Mouse (Mus musculus) MEL (cell line): ENCODE results near the gene Ctnnbip1. TPM values are rescaled to one million over a fixed set of nuclear protein-coding genes. Genes with fewer than 3 reads are reported as not detected.

Experiments used
- DNase-seq: peaks from one replicate; pipeline ENCODE4 v3.0.0; 2011; ENCODE audit warnings: low read depth, low spot score
- H3K27ac ChIP-seq: 2 replicates; pipeline ENCODE4 v1.5.1; 2012; ENCODE audit warnings: low read depth, mild to moderate bottlenecking, control low read depth, low read length, moderate library complexity; ENCODE audit not compliant: control insufficient read depth
- H3K27me3 ChIP-seq, 2 experiments: fragments of 150-350 bp in 1 of 2; sonication (generic) in 1 of 2; 2 replicates each; pipeline ENCODE4 v1.6.1; 2012; ENCODE audit warnings: low read length in 2 of 2, mild to moderate bottlenecking in 2 of 2, improper control_type of control experiment in 1 of 2, moderate library complexity in 1 of 2; ENCODE audit not compliant: insufficient read depth in 2 of 2, control insufficient read depth in 1 of 2
- H3K36me3 ChIP-seq, 2 experiments: 2 replicates each; pipeline ENCODE4 v1.6.1; 2012 to 2014; ENCODE audit warnings: low read length in 2 of 2, improper control_type of control experiment in 1 of 2, inconsistent platforms in 1 of 2, mild to moderate bottlenecking in 1 of 2; ENCODE audit not compliant: insufficient read depth in 2 of 2, control insufficient read depth in 1 of 2
- H3K4me1 ChIP-seq, 2 experiments: fragments of 150-350 bp in 1 of 2; sonication (generic) in 1 of 2; 2 replicates each; pipeline ENCODE4 v1.6.1; 2012; ENCODE audit warnings: low read length in 2 of 2, improper control_type of control experiment in 1 of 2, mild to moderate bottlenecking in 1 of 2; ENCODE audit not compliant: insufficient read depth in 2 of 2, control insufficient read depth in 1 of 2
- H3K4me3 ChIP-seq, 2 experiments: fragments of 150-350 bp in 1 of 2; sonication (generic) in 1 of 2; 2 replicates each; pipeline ENCODE4 v1.5.1; 2012; ENCODE audit warnings: low read depth in 2 of 2, low read length in 2 of 2, mild to moderate bottlenecking in 2 of 2, moderate library complexity in 2 of 2, control low read depth in 1 of 2, improper control_type of control experiment in 1 of 2; ENCODE audit not compliant: control insufficient read depth in 1 of 2, insufficient read depth in 1 of 2
- H3K79me2 ChIP-seq: 2 replicates; pipeline ENCODE4 v1.6.1; 2012; ENCODE audit warnings: mild to moderate bottlenecking, low read length, moderate library complexity; ENCODE audit not compliant: control insufficient read depth, poor library complexity, insufficient read depth
- H3K9ac ChIP-seq: 2 replicates; pipeline ENCODE4 v1.6.1; 2012; ENCODE audit warnings: low read depth, mild to moderate bottlenecking, control low read depth, low read length, moderate library complexity; ENCODE audit not compliant: control insufficient read depth, poor library complexity, severe bottlenecking
- H3K9me3 ChIP-seq: fragments of 150-350 bp; sonication (generic); replicated peaks from 2 replicates; pipeline ENCODE4 v1.6.1; 2012; ENCODE audit warnings: mild to moderate bottlenecking, low read length, improper control_type of control experiment, moderate library complexity; ENCODE audit not compliant: insufficient read depth
- BHLHE40 ChIP-seq: IDR thresholded peaks from 2 replicates; pipeline ENCODE4 v1.6.1; 2012; ENCODE audit warnings: low read depth, mild to moderate bottlenecking, inconsistent platforms, low read length, improper control_type of control experiment, borderline replicate concordance
- CHD1 ChIP-seq: IDR thresholded peaks from 2 replicates; pipeline ENCODE4 v1.6.1; 2012; ENCODE audit warnings: low read depth, mild to moderate bottlenecking, inconsistent platforms, low read length, improper control_type of control experiment
- CHD2 ChIP-seq: IDR thresholded peaks from 2 replicates; pipeline ENCODE4 v1.6.1; 2011; ENCODE audit warnings: low read length, improper control_type of control experiment
- EP300 ChIP-seq, 2 experiments: IDR thresholded peaks; 2 replicates each; pipeline ENCODE4 v1.6.1; 2011; ENCODE audit warnings: improper control_type of control experiment in 2 of 2, low read length in 2 of 2, low read depth in 1 of 2, mild to moderate bottlenecking in 1 of 2
- JUND ChIP-seq: IDR thresholded peaks from 2 replicates; pipeline ENCODE4 v1.6.1; 2011; ENCODE audit warnings: low read depth, mild to moderate bottlenecking, improper control_type of control experiment, low read length
- MAX ChIP-seq: IDR thresholded peaks from 2 replicates; pipeline ENCODE4 v1.6.1; 2011; ENCODE audit warnings: low read length, improper control_type of control experiment
- MEF2A ChIP-seq: IDR thresholded peaks from 2 replicates; pipeline ENCODE4 v1.6.1; 2014; ENCODE audit warnings: low read depth, mild to moderate bottlenecking, inconsistent platforms, low read length, improper control_type of control experiment; ENCODE audit not compliant: poor library complexity, insufficient replicate concordance, severe bottlenecking; ENCODE audit errors: extremely low read depth
- MXI1 ChIP-seq: IDR thresholded peaks from 2 replicates; pipeline ENCODE4 v1.6.1; 2011; ENCODE audit warnings: mild to moderate bottlenecking, low read depth, low read length, improper control_type of control experiment
- NELFE ChIP-seq: IDR thresholded peaks from 2 replicates; pipeline ENCODE4 v1.6.1; 2011; ENCODE audit warnings: low read depth, low read length, improper control_type of control experiment
- NRF1 ChIP-seq: IDR thresholded peaks from 2 replicates; pipeline ENCODE4 v1.6.1; 2014; ENCODE audit warnings: low read depth, mild to moderate bottlenecking, inconsistent platforms, low read length, improper control_type of control experiment, moderate library complexity; ENCODE audit not compliant: poor library complexity, insufficient read depth, severe bottlenecking
- POLR2AphosphoS5 ChIP-seq: IDR thresholded peaks from 2 replicates; pipeline ENCODE4 v1.6.1; 2012; ENCODE audit warnings: low read depth, borderline replicate concordance, mild to moderate bottlenecking, inconsistent platforms, low read length, moderate library complexity, mixed read lengths
- SIN3A ChIP-seq: IDR thresholded peaks from 2 replicates; pipeline ENCODE4 v1.6.1; 2012; ENCODE audit warnings: low read length, improper control_type of control experiment, inconsistent platforms
- SMC3 ChIP-seq: IDR thresholded peaks from 2 replicates; pipeline ENCODE4 v1.6.1; 2011; ENCODE audit warnings: low read depth, low read length, improper control_type of control experiment
- TCF12 ChIP-seq: IDR thresholded peaks from 2 replicates; pipeline ENCODE4 v1.6.1; 2014; ENCODE audit warnings: low read depth, mild to moderate bottlenecking, inconsistent platforms, low read length, improper control_type of control experiment, moderate library complexity
- USF1 ChIP-seq: IDR thresholded peaks from 2 replicates; pipeline ENCODE4 v1.6.1; 2014; ENCODE audit warnings: low read depth, mild to moderate bottlenecking, inconsistent platforms, low read length, improper control_type of control experiment, moderate library complexity
- ZC3H11A ChIP-seq: IDR thresholded peaks from 2 replicates; pipeline ENCODE4 v1.6.1; 2012; ENCODE audit warnings: low read depth, mild to moderate bottlenecking, inconsistent platforms, low read length, improper control_type of control experiment
- polyA plus RNA-seq, 2 experiments: library from polyadenylated mRNA; stranded (reverse) in 1 of 2; unstranded in 1 of 2; fragments of >175 nt in 1 of 2; fragments of >200 nt in 1 of 2; gene quantifications; 2 replicates each; pipeline versions ENCODE4 v1.2.1 to v1.2.4; 2012; ENCODE audit warnings: low replicate concordance in 2 of 2, low read depth in 1 of 2; ENCODE audit not compliant: insufficient read length in 2 of 2, insufficient read depth in 1 of 2, missing spikeins in 1 of 2
- total RNA-seq: library from RNA; depleted of rRNA; stranded (reverse); fragments of 300-350 nt; gene quantifications from 2 replicates; pipeline ENCODE4 v1.2.3, GENCODE M21; 2012

Ctnnbip1 gene
- total and polyA plus RNA-seq, 3 experiments: 12.7 to 20.2 TPM; not detected in 1

DNA sequence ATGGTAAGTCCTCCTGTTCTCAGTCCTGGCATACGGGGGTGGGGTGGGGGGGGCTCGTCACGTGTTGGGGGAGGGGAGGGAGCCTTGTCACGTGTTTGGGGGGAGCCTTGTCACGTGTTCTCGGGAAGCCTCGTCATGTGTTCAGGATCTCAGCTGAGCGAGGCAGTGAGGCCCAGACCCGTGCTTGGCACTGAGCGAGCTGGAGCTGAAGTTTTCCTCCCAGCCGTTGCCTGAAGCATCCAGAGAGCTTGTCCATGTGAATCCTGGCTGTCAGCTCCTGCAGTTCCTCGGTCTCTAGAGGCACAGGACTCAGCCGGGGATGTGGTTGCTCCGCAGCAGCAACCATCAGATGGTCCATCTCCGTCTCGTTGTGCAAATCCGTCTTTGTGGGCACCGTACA lies 88.0 kb downstream of the Ctnnbip1 start:
- Histone ChIP-seq H3K9me3 (no peaks in the 10 kb centered on the region), H3K79me2 (no peaks in the 10 kb centered on the region), H3K36me3 (no peaks in the 10 kb centered on the region), H3K4me3 (no peak overlapping the region), H3K4me1 (peaks cover 0 to 11% of the 10 kb centered on the region in 2 experiments; a peak in 2 of 4 replicates), H3K27ac (no peak overlapping the region), H3K9ac (no peak overlapping the region), H3K27me3 (peaks cover 0 to 6% of the 10 kb centered on the region in 2 experiments; a peak in 2 of 4 replicates)
- TF ChIP-seq CHD1 (no peak), MEF2A (no peak), NRF1 (no peak), BHLHE40 (no peak), MXI1 (no peak), USF1 (no peak), CHD2 (no peak), ZC3H11A (no peak), SIN3A (no peak), POLR2AphosphoS5 (no peak), NELFE (no peak), JUND (no peak), MAX (no peak)
- no peak for DNase-seq

DNA sequence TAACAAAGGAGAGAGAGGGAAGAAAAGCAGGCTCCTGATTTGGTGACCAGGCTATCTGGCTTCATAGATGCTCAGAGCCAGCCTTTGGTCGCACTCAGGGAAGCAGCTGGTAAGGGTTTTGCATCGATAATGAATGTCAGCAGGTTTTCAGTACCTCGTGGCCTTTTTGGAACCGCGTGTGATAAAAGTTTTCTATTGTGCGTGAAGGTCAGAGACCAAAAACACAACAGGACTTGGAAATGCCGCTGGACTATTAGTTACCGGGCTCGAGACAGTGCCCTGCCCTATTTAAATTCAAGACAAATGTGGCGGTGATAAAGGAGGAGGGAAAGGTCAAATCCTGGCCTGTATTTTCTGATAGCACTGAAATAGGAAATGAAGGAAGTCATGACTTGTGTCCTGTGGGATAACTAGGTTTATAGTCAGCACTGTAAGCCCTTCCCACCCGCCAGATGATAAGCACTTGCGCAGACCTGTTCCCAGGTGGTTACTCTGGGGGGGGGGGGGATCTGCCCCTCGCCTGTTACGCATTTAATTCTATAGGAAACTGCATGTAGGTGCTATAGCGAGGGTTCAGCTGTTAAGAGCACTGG lies 88.8 kb downstream of the Ctnnbip1 start:
- Histone ChIP-seq H3K9me3 (no peaks in the 10 kb centered on the region), H3K27me3 (peaks cover 0 to 4% of the 10 kb centered on the region in 2 experiments; a peak in 2 of 4 replicates), H3K79me2 (no peaks in the 10 kb centered on the region), H3K27ac (no peak overlapping the region), H3K4me1 (peaks cover 0 to 11% of the 10 kb centered on the region in 2 experiments; a peak in 2 of 4 replicates), H3K4me3 (no peak overlapping the region), H3K9ac (no peak overlapping the region), H3K36me3 (no peaks in the 10 kb centered on the region)
- peak; percentile 14 for DNase-seq
- TF ChIP-seq SMC3: no peak
- TF ChIP-seq TCF12: peak; percentile 20; the same call in 1 of the 2 replicates
- TF ChIP-seq EP300 (IDR thresholded peaks at IDR 0.05; ENCODE audit: low read depth in 1 of 2, low read length in 2 of 2): 0 out of 4 replicates have a peak, but pooled peaks of 1 of the 2 experiments have one; percentile 17
